ENCODE assay signal across 12 mouse cellular contexts in the genomic region with DNA sequence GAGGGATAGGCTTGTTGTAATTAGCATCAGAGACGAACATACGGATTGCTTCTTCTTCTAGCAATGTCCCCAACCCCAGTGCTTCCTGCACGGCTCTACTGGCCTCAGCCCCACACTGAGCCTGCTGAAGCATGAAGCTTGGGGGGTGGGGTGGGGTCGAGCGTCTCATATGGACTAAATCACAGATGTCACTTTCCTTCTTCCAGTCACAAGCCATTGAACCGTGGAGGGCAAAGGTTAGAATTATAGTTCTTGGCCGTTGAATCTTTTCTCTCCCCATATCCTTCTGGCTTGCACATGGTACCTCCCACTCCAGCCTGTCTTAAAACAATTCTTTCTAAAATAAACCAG.
DNase-seq lines count a peak whose midpoint lies in the region; ATAC-seq and TF ChIP-seq lines count a peak whose summit lies in the region.
"Had no signal": no experiment of that assay in that cellular context is flagged by ENCODE, and none has a peak within 500 bp of the region (broad histone marks: within the 10 kb centered on the region; RNA-seq: fewer than 3 reads in every experiment).

No protein-coding gene starts in this region.

- no peaks in the 10 kb centered on the region for H3K27me3 ChIP-seq in intestine, postnatal 0 days (replicated peaks; ENCODE audit: control insufficient read depth, insufficient read depth, low read length)
- H3K27me3 ChIP-seq: midbrain, embryonic 15.5 days had no signal

- H3K4me3 ChIP-seq in intestine, postnatal 0 days (ENCODE audit: low read depth, low read length), result no peak overlapping the region
- H3K4me3 ChIP-seq: layer of hippocampus, adult 2 months; midbrain, embryonic 15.5 days had no signal

- TF ChIP-seq CTCF in intestine, postnatal 0 days (IDR thresholded peaks at IDR 0.05; ENCODE audit: low read depth), result no peak

- no peaks in the 10 kb centered on the region for H3K9me3 ChIP-seq in intestine, postnatal 0 days (ENCODE audit: control insufficient read depth)
- H3K9me3 ChIP-seq: midbrain, embryonic 15.5 days had no signal

- H3K4me2 ChIP-seq in intestine, postnatal 0 days (replicated peaks; ENCODE audit: low read depth), result no peak overlapping the region
- H3K4me2 ChIP-seq: midbrain, embryonic 15.5 days had no signal

- H3K36me3 ChIP-seq in intestine, postnatal 0 days (ENCODE audit: control insufficient read depth, insufficient read depth), result no peaks in the 10 kb centered on the region
- H3K36me3 ChIP-seq: midbrain, embryonic 15.5 days had no signal

- H3K4me1 ChIP-seq in intestine, postnatal 0 days (replicated peaks; ENCODE audit: control insufficient read depth, insufficient read depth, low read length), result no peaks in the 10 kb centered on the region
- H3K4me1 ChIP-seq: midbrain, embryonic 15.5 days had no signal

- H3K27ac ChIP-seq in intestine, postnatal 0 days (ENCODE audit: low read depth, low read length), result no peak overlapping the region
- H3K27ac ChIP-seq: layer of hippocampus, adult 2 months; liver, embryonic 14.5 days; midbrain, embryonic 15.5 days had no signal

- peak; percentile 19 for DNase-seq in lung, postnatal 10 days
- DNase-seq in lung, postnatal 36 days, result no peak
- peak; percentile 8 for DNase-seq in embryo, embryonic 11.5 days (ENCODE audit: low read depth, low spot score)
- peak; percentile 73 to 87 for DNase-seq in kidney, adult 8-10 months
- peak; percentile 78 for DNase-seq in retina, embryonic 14.5 days (ENCODE audit: low spot score)
- DNase-seq in spleen, postnatal 14 days (ENCODE audit: low spot score in 2 of 2), result no peak
- DNase-seq: cerebellum, adult 2 months; heart, postnatal 4 days had no signal

- ATAC-seq in intestine, postnatal 0 days, result no peak
- ATAC-seq: midbrain, embryonic 15.5 days had no signal

- no peak overlapping the region for H3K9ac ChIP-seq in intestine, postnatal 0 days (ENCODE audit: low read depth, low read length)
- H3K9ac ChIP-seq: liver, embryonic 14.5 days; midbrain, embryonic 15.5 days had no signal

- WGBS in intestine, postnatal 0 days, result 53% methylated on average over 7 of the region's 7 CpGs

Comparison
In these comparisons a context has a peak if more than half of its experiments do, and no peak if none do; other contexts are left out.
1. DNase-seq: peak in lung, postnatal 10 days (single experiment), embryo, embryonic 11.5 days (single experiment), kidney, adult 8-10 months (2 of 2) and retina, embryonic 14.5 days (single experiment); none in lung, postnatal 36 days (single experiment) and spleen, postnatal 14 days (0 of 2).